Mouse (Mus musculus) forebrain, postnatal 0 days (tissue): ENCODE data around the gene Tuba3a. TPM values are rescaled to one million over a fixed set of nuclear protein-coding genes. Genes with fewer than 3 reads are reported as not detected.

ENCODE experiments used
- ATAC-seq: fragments of 200-750 bp; cut with Nextera tagmentation; 2 replicates; pipeline ENCODE4 v1.8.0; 2017; ENCODE audit warnings: mild to moderate bottlenecking, moderate library complexity
- DNase-seq: peaks from one replicate; pipeline ENCODE4 v3.0.0-alpha.2; 2015
- H3K27ac ChIP-seq: fragments of 300-500 bp; sonication (generic); 2 replicates; pipeline ENCODE4 v1.5.1; 2014; ENCODE audit warnings: low read depth, mild to moderate bottlenecking, antibody characterized with exemption, low read length, moderate library complexity, mixed read lengths
- H3K27me3 ChIP-seq: fragments of 300-500 bp; sonication (generic); 2 replicates; pipeline ENCODE4 v1.6.1; 2014; ENCODE audit warnings: mild to moderate bottlenecking, low read length, mixed read lengths; ENCODE audit not compliant: insufficient read depth
- H3K36me3 ChIP-seq: fragments of 300-500 bp; sonication (generic); 2 replicates; pipeline ENCODE4 v1.6.1; 2014; ENCODE audit warnings: mild to moderate bottlenecking, moderate library complexity; ENCODE audit not compliant: insufficient read depth
- H3K4me1 ChIP-seq: fragments of 300-500 bp; sonication (generic); 2 replicates; pipeline ENCODE4 v1.6.1; 2014; ENCODE audit warnings: antibody characterized with exemption; ENCODE audit not compliant: insufficient read depth
- H3K4me2 ChIP-seq: fragments of 300-500 bp; sonication (generic); 2 replicates; pipeline ENCODE4 v1.6.1; 2014; ENCODE audit warnings: low read depth, mild to moderate bottlenecking, moderate library complexity
- H3K4me3 ChIP-seq: fragments of 300-500 bp; sonication (generic); 2 replicates; pipeline ENCODE4 v1.5.1; 2014; ENCODE audit warnings: low read depth, low read length, mixed read lengths
- H3K9ac ChIP-seq: fragments of 300-500 bp; sonication (generic); 2 replicates; pipeline ENCODE4 v1.6.1; 2014; ENCODE audit warnings: mild to moderate bottlenecking
- H3K9me3 ChIP-seq: fragments of 300-500 bp; sonication (generic); 2 replicates; pipeline ENCODE4 v1.6.1; 2016; ENCODE audit warnings: low read length
- CTCF ChIP-seq: sonication (generic); IDR thresholded peaks from 2 replicates; pipeline ENCODE4 v1.5.1; 2016; ENCODE audit warnings: antibody characterized with exemption, control low read depth, low read depth
- WGBS: fragments of 180-500 bp; shearing (Covaris S2); extraction: QIAGEN DNeasy Blood & Tissue Kit; methylation state at CpG from one replicate; pipeline ENCODE4 v1.1.7; 2014; 5-methylcytosine and 5-hydroxymethylcytosine counted together
- polyA plus RNA-seq: library from polyadenylated mRNA; unstranded; fragments of >200 nt; fragmentation: Nextera tagmentation; extraction: Ambion mirVana; gene quantifications from 2 replicates; pipeline ENCODE4 v1.2.1, GENCODE M21; 2015
- total RNA-seq: library from RNA; depleted of rRNA; stranded (reverse); fragments of >200 nt; gene quantifications from 2 replicates; pipeline ENCODE4 v1.2.3, GENCODE M21; 2014

The Tuba3a gene
- total and polyA plus RNA-seq, 2 experiments from 2014 or later, result not detected

DNA sequence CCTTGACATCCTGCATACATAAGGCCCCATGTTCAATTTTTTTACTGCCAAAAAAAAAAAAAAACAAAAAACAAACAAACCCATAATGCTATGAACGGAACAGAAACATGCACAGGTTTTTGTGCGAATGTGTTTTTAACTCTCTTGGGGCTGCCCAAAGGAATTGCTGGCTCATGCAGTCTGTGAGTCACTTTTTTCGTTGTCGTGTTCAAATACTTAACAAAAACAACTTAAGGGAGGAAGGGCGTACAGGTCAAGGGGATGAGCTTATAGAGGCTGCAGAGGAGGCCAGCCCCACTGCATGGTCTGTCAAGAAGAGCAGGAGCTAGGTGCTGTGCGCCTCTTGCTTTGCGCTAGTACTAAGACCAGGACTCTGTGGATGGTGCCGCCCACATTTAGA lies 33.1 kb downstream of the Tuba3a start:
- no peaks in the 10 kb centered on the region for H3K9me3 ChIP-seq
- no peaks in the 10 kb centered on the region for H3K27me3 ChIP-seq
- no peak overlapping the region for H3K4me2 ChIP-seq
- no peak for TF ChIP-seq CTCF
- H3K36me3 ChIP-seq, result no peaks in the 10 kb centered on the region
- H3K27ac ChIP-seq, result no peak overlapping the region
- H3K4me1 ChIP-seq, result no peaks in the 10 kb centered on the region
- ATAC-seq, result no peak
- H3K4me3 ChIP-seq, result no peak overlapping the region
- no peak overlapping the region for H3K9ac ChIP-seq
- 90% methylated on average over 8 of the region's 8 CpGs for WGBS
- no peak for DNase-seq

DNA sequence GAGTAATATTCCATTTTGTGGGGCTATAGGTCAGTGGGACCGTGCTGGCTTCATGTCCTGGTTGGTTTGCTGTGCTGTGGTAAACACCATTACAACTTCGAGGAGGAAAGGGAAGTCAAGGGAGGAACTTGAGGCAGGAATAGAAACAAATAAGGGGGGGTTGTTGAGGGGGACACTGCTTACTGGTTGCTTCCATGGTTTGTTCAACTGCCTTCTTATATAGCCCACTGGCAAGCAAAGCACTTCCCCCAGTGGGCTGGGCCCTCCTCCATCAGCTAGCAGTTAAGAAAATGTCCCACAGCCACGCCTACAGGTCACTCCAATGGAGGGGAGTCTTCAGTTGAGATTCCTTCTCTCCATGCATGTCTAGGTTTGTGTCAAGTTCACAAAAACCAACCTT lies 33.6 kb downstream of the Tuba3a start:
- ATAC-seq (no peak), DNase-seq (no peak)
- H3K4me3 ChIP-seq, result no peak overlapping the region
- whole genome bisulfite sequencing, result 80% methylated on average over 3 of the region's 3 CpGs
- no peak overlapping the region for H3K9ac ChIP-seq
- no peaks in the 10 kb centered on the region for H3K27me3 ChIP-seq
- H3K36me3 ChIP-seq, result no peaks in the 10 kb centered on the region
- H3K4me2 ChIP-seq, result no peak overlapping the region
- no peak for TF ChIP-seq CTCF
- H3K27ac ChIP-seq, result no peak overlapping the region
- H3K9me3 ChIP-seq, result no peaks in the 10 kb centered on the region
- no peaks in the 10 kb centered on the region for H3K4me1 ChIP-seq

- no peaks in the 10 kb centered on the region for H3K9me3 ChIP-seq
- no peak for TF ChIP-seq CTCF
- H3K27ac ChIP-seq, result no peak overlapping the region
- 38% methylated on average over 1 of the region's 1 CpGs for WGBS
- H3K4me3 ChIP-seq, result no peak overlapping the region
- DNase-seq, result no peak
- no peaks in the 10 kb centered on the region for H3K4me1 ChIP-seq
- H3K27me3 ChIP-seq, result no peaks in the 10 kb centered on the region
- no peak for ATAC-seq
- no peak overlapping the region for H3K9ac ChIP-seq
- H3K36me3 ChIP-seq, result no peaks in the 10 kb centered on the region
- no peak overlapping the region for H3K4me2 ChIP-seq
Observed at GRCm38 (mm10) chr6:125244551-125244950, 41.3 kb downstream of the Tuba3a start.

DNA sequence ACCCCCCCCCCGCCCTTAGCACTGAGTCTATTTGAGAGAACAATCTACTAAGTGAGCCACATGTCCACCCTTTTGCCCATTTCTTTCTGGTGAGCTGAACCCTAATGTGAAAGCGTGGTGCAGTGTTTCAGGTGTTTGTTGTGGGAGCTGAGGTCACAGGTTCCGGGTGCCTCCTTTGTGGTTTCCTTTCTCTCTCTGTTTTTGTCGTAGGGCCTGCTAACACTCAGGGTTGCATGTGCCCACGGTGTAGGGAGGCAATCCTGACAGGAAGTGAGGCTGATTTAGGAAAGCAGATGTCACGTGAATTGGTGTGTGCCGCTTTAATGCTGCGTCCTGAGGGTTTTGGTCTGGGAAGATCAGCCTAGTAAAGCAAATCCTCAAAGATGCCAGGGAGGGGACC lies 44.3 kb downstream of the Tuba3a start:
- no peaks in the 10 kb centered on the region for H3K27me3 ChIP-seq
- no peak overlapping the region for H3K9ac ChIP-seq
- H3K4me1 ChIP-seq, result no peaks in the 10 kb centered on the region
- no peak for ATAC-seq
- H3K27ac ChIP-seq, result no peak overlapping the region
- no peak overlapping the region for H3K4me2 ChIP-seq
- WGBS, result 88% methylated on average over 8 of the region's 8 CpGs
- no peaks in the 10 kb centered on the region for H3K36me3 ChIP-seq
- TF ChIP-seq CTCF, result no peak
- no peaks in the 10 kb centered on the region for H3K9me3 ChIP-seq
- H3K4me3 ChIP-seq, result no peak overlapping the region
- DNase-seq, result no peak

GRCm38 (mm10) chr6:125240617-125241016 lies 45.2 kb downstream of the Tuba3a start:
- H3K36me3 ChIP-seq, result no peaks in the 10 kb centered on the region
- H3K9ac ChIP-seq, result no peak overlapping the region
- no peak for ATAC-seq
- DNase-seq, result no peak
- WGBS, result 89% methylated on average over 5 of the region's 5 CpGs
- H3K27ac ChIP-seq, result no peak overlapping the region
- no peak overlapping the region for H3K4me2 ChIP-seq
- no peaks in the 10 kb centered on the region for H3K4me1 ChIP-seq
- no peaks in the 10 kb centered on the region for H3K27me3 ChIP-seq
- TF ChIP-seq CTCF, result no peak
- no peaks in the 10 kb centered on the region for H3K9me3 ChIP-seq
- H3K4me3 ChIP-seq, result no peak overlapping the region

DNA sequence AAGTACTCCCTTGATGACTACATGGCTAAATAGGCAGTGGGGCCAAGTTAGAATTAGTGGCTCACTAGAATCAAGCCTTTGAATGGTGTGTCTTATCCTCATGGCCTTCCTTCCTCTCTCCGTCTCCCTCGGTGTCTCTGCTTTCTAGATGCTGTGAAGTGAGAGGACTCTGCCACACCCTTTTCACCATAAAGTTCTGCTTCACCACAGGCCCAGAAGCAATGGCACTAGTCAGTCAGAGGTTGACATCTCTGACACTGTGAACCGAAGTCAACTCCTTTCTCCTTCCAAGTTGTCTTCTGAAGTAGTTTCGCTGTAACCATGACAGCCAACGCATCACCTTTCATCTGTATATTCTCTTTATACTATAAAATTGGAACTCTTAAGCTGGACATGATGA lies 46.3 kb downstream of the Tuba3a start:
- Histone ChIP-seq H3K9ac (no peak overlapping the region), H3K9me3 (no peaks in the 10 kb centered on the region), H3K4me1 (no peaks in the 10 kb centered on the region), H3K4me3 (no peak overlapping the region), H3K36me3 (no peaks in the 10 kb centered on the region), H3K27ac (no peak overlapping the region), H3K4me2 (no peak overlapping the region), H3K27me3 (no peaks in the 10 kb centered on the region)
- no peak for TF ChIP-seq CTCF
- DNase-seq, result no peak
- ATAC-seq, result no peak
- 93% methylated on average over 5 of the region's 5 CpGs for WGBS

DNA sequence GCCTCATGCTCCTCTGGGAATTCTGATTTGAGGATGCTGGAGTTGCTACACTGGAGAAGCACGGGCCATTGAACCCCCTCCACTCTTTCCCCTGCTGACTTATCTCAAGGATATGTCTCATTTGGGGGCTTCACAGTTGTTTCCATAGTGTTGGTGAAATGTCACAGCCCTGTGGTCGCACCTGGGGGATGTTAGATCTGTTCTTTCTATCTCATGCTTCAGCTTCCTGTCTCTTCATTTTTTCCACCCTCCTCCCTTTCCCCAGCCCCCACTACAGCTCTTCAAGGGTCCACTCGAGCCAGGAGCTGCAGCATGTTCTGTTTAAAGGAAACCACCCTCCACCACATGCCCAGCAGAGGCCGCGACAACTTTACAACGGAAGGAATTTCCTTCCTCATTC lies 47.4 kb downstream of the Tuba3a start:
- Histone ChIP-seq H3K4me3 (no peak overlapping the region), H3K9ac (no peak overlapping the region), H3K27ac (no peak overlapping the region), H3K9me3 (no peaks in the 10 kb centered on the region), H3K4me1 (no peaks in the 10 kb centered on the region), H3K4me2 (no peak overlapping the region), H3K27me3 (no peaks in the 10 kb centered on the region), H3K36me3 (no peaks in the 10 kb centered on the region)
- no peak for TF ChIP-seq CTCF
- 80% methylated on average over 6 of the region's 6 CpGs for WGBS
- DNase-seq (no peak), ATAC-seq (no peak)

- no peak overlapping the region for H3K4me2 ChIP-seq
- no peaks in the 10 kb centered on the region for H3K36me3 ChIP-seq
- no peak overlapping the region for H3K27ac ChIP-seq
- no peak for DNase-seq
- H3K4me3 ChIP-seq, result no peak overlapping the region
- no peaks in the 10 kb centered on the region for H3K4me1 ChIP-seq
- TF ChIP-seq CTCF, result no peak
- H3K9me3 ChIP-seq, result no peaks in the 10 kb centered on the region
- H3K27me3 ChIP-seq, result no peaks in the 10 kb centered on the region
- no peak for ATAC-seq
- H3K9ac ChIP-seq, result no peak overlapping the region
- WGBS, result 85% methylated on average over 4 of the region's 4 CpGs
Observed at GRCm38 (mm10) chr6:125237421-125237820, 48.4 kb downstream of the Tuba3a start.
